Mouse (Mus musculus) C2C12 (cell line): ENCODE results near the gene Cryab.

Experiments
- CEBPB ChIP-seq: IDR thresholded peaks from one replicate; pipeline ENCODE4 v1.6.1; 2011; ENCODE audit warnings: low read depth, mild to moderate bottlenecking, control low read depth, moderate library complexity
- CTCF ChIP-seq: IDR thresholded peaks from one replicate; pipeline ENCODE4 v1.5.1; 2011; ENCODE audit not compliant: control insufficient read depth, insufficient read depth, insufficient read length
- FOSL1 ChIP-seq: IDR thresholded peaks from one replicate; pipeline ENCODE4 v1.8.0; 2011; ENCODE audit warnings: mild to moderate bottlenecking, low read length; ENCODE audit not compliant: poor library complexity, insufficient read depth, severe bottlenecking
- MAX ChIP-seq: IDR thresholded peaks from one replicate; pipeline ENCODE4 v1.6.1; 2011; ENCODE audit warnings: mild to moderate bottlenecking, control low read depth
- MYOD1 ChIP-seq: IDR thresholded peaks from one replicate; pipeline ENCODE4 v1.6.1; 2011; ENCODE audit warnings: low read depth; ENCODE audit not compliant: control insufficient read depth, insufficient read length
- MYOG ChIP-seq: IDR thresholded peaks from one replicate; pipeline ENCODE4 v1.6.1; 2011; ENCODE audit not compliant: control insufficient read depth, insufficient read length; ENCODE audit errors: extremely low read depth
- USF1 ChIP-seq: IDR thresholded peaks from one replicate; pipeline ENCODE4 v1.6.1; 2011; ENCODE audit warnings: low read depth, mild to moderate bottlenecking, control low read depth, moderate library complexity

- TF ChIP-seq CTCF, result no peak
- TF ChIP-seq FOSL1, result no peak
- no peak for TF ChIP-seq MYOG
- TF ChIP-seq USF1, result no peak
- no peak for TF ChIP-seq CEBPB
- no peak for TF ChIP-seq MAX
- no peak for TF ChIP-seq MYOD1
Observed at GRCm38 (mm10) chr9:50767531-50768106, 16.5 kb downstream of the Cryab start.
